Mouse (Mus musculus) CH12.LX (cell line): ENCODE data around the gene Dido1. TPM values are rescaled to one million over a fixed set of nuclear protein-coding genes. Genes with fewer than 3 reads are reported as not detected.
A peak's percentile ranks its signal among the peaks of the same experiment; 100 is the strongest.

Source experiments
- DNase-seq: peaks from one replicate; pipeline ENCODE4 v3.0.0-alpha.2; 2013; ENCODE audit errors: extremely low read depth
- H3K27ac ChIP-seq: 2 replicates; pipeline ENCODE4 v1.5.1; 2012; ENCODE audit warnings: low read depth, mild to moderate bottlenecking, control low read depth, moderate library complexity; ENCODE audit not compliant: insufficient read depth
- H3K27me3 ChIP-seq: replicated peaks from 2 replicates; pipeline ENCODE3; 2012; ENCODE audit warnings: inconsistent platforms
- H3K36me3 ChIP-seq, 2 experiments: replicated peaks in 1 of 2; 2 replicates each; pipeline versions ENCODE3 to v1.6.1; 2012; ENCODE audit warnings: inconsistent platforms in 1 of 2, low read length in 1 of 2, mild to moderate bottlenecking in 1 of 2, mixed read lengths in 1 of 2, moderate library complexity in 1 of 2; ENCODE audit not compliant: control insufficient read depth in 1 of 2, insufficient read depth in 1 of 2
- H3K4me1 ChIP-seq, 2 experiments: 2 replicates each; pipeline ENCODE4 v1.6.1; 2012; ENCODE audit warnings: inconsistent platforms in 1 of 2, moderate library complexity in 1 of 2; ENCODE audit not compliant: insufficient read depth in 2 of 2, control insufficient read depth in 1 of 2
- H3K4me2 ChIP-seq: 2 replicates; pipeline ENCODE4 v1.6.1; 2012; ENCODE audit warnings: low read depth, mild to moderate bottlenecking, control low read depth; ENCODE audit not compliant: poor library complexity, insufficient read depth, severe bottlenecking
- H3K4me3 ChIP-seq, 3 experiments: fragments of 150-350 bp in 1 of 3; sonication (generic) in 1 of 3; replicated peaks in 1 of 3; 2 replicates each; pipeline versions ENCODE3 to v1.5.1; 2011 to 2012; ENCODE audit warnings: low read depth in 2 of 3, low read length in 2 of 3, mild to moderate bottlenecking in 2 of 3, moderate library complexity in 2 of 3, control low read depth in 1 of 3, improper control_type of control experiment in 1 of 3, inconsistent platforms in 1 of 3, mixed read lengths in 1 of 3; ENCODE audit not compliant: poor library complexity in 1 of 3
- H3K79me2 ChIP-seq: replicated peaks from 2 replicates; pipeline ENCODE4 v1.6.1; 2012; ENCODE audit warnings: mild to moderate bottlenecking, moderate library complexity; ENCODE audit not compliant: control insufficient read depth, poor library complexity, insufficient read depth, severe bottlenecking; ENCODE audit errors: extremely low read depth
- H3K9ac ChIP-seq: 2 replicates; pipeline ENCODE4 v1.6.1; 2012; ENCODE audit warnings: low read depth, mild to moderate bottlenecking, control low read depth, moderate library complexity; ENCODE audit not compliant: insufficient read depth
- H3K9me3 ChIP-seq: replicated peaks from 2 replicates; pipeline ENCODE3; 2012; ENCODE audit warnings: low read length, inconsistent platforms, mixed read lengths
- CHD1 ChIP-seq: IDR thresholded peaks from 2 replicates; pipeline ENCODE4 v1.6.1; 2012; ENCODE audit warnings: low read depth, low read length, improper control_type of control experiment, inconsistent platforms
- CHD2 ChIP-seq: IDR thresholded peaks from 2 replicates; pipeline ENCODE4 v1.6.1; 2011; ENCODE audit warnings: low read length, improper control_type of control experiment
- CTCF ChIP-seq, 2 experiments: IDR thresholded peaks in 1 of 2; conservative IDR thresholded peaks in 1 of 2; 2 replicates each; pipeline ENCODE4 v1.5.1; 2011 to 2012; ENCODE audit warnings: low read depth in 2 of 2, low read length in 2 of 2, improper control_type of control experiment in 1 of 2, inconsistent platforms in 1 of 2, mild to moderate bottlenecking in 1 of 2, moderate library complexity in 1 of 2
- ELF1 ChIP-seq: IDR thresholded peaks from 2 replicates; pipeline ENCODE4 v1.6.1; 2014; ENCODE audit warnings: low read depth, mild to moderate bottlenecking, inconsistent platforms, low read length, improper control_type of control experiment
- EP300 ChIP-seq: IDR thresholded peaks from 2 replicates; pipeline ENCODE4 v1.6.1; 2011; ENCODE audit warnings: low read length, improper control_type of control experiment
- GABPA ChIP-seq: IDR thresholded peaks from 2 replicates; pipeline ENCODE4 v1.6.1; 2012; ENCODE audit warnings: low read depth, low read length, improper control_type of control experiment, inconsistent platforms; ENCODE audit not compliant: insufficient replicate concordance
- HCFC1 ChIP-seq: IDR thresholded peaks from 2 replicates; pipeline ENCODE4 v1.6.1; 2012; ENCODE audit warnings: low read depth, mild to moderate bottlenecking, inconsistent platforms, low read length, improper control_type of control experiment
- IRF4 ChIP-seq: IDR thresholded peaks from 2 replicates; pipeline ENCODE4 v1.6.1; 2014; ENCODE audit warnings: low read depth, mild to moderate bottlenecking, inconsistent platforms, low read length, improper control_type of control experiment
- JUN ChIP-seq: IDR thresholded peaks from 2 replicates; pipeline ENCODE4 v1.6.1; 2011; ENCODE audit warnings: low read depth, mild to moderate bottlenecking, low read length, improper control_type of control experiment, moderate library complexity; ENCODE audit not compliant: insufficient read depth
- JUND ChIP-seq: conservative IDR thresholded peaks from 2 replicates; pipeline ENCODE4 v1.6.1; 2011; ENCODE audit warnings: low read depth, low read length, improper control_type of control experiment
- KAT2A ChIP-seq: IDR thresholded peaks from 2 replicates; pipeline ENCODE4 v1.6.1; 2012; ENCODE audit warnings: low read length, improper control_type of control experiment, inconsistent platforms; ENCODE audit not compliant: insufficient replicate concordance
- MAFK ChIP-seq: IDR thresholded peaks from 2 replicates; pipeline ENCODE4 v1.6.1; 2011; ENCODE audit warnings: low read length, improper control_type of control experiment; ENCODE audit not compliant: insufficient replicate concordance
- MAX ChIP-seq: IDR thresholded peaks from 2 replicates; pipeline ENCODE4 v1.6.1; 2011; ENCODE audit warnings: low read length, improper control_type of control experiment
- MAZ ChIP-seq: IDR thresholded peaks from 2 replicates; pipeline ENCODE4 v1.6.1; 2012; ENCODE audit warnings: low read depth, mild to moderate bottlenecking, inconsistent platforms, low read length, improper control_type of control experiment, moderate library complexity
- MEF2A ChIP-seq: IDR thresholded peaks from 2 replicates; pipeline ENCODE4 v1.6.1; 2014; ENCODE audit warnings: low read depth, mild to moderate bottlenecking, inconsistent platforms, low read length, improper control_type of control experiment, borderline replicate concordance
- MXI1 ChIP-seq: IDR thresholded peaks from 2 replicates; pipeline ENCODE4 v1.6.1; 2011; ENCODE audit warnings: mild to moderate bottlenecking, low read depth, low read length, improper control_type of control experiment
- NRF1 ChIP-seq: IDR thresholded peaks from 2 replicates; pipeline ENCODE4 v1.6.1; 2014; ENCODE audit warnings: low read depth, mild to moderate bottlenecking, inconsistent platforms, low read length, improper control_type of control experiment, moderate library complexity
- PAX5 ChIP-seq: IDR thresholded peaks from 2 replicates; pipeline ENCODE4 v1.6.1; 2012; ENCODE audit warnings: low read length, inconsistent platforms, mixed read lengths
- POLR2A ChIP-seq: IDR thresholded peaks from 2 replicates; pipeline ENCODE4 v1.6.1; 2011; ENCODE audit warnings: low read depth, mild to moderate bottlenecking, improper control_type of control experiment, low read length
- POLR2AphosphoS2 ChIP-seq: IDR thresholded peaks from 2 replicates; pipeline ENCODE4 v1.6.1; 2011; ENCODE audit warnings: low read depth, low read length, improper control_type of control experiment
- SIN3A ChIP-seq: IDR thresholded peaks from 2 replicates; pipeline ENCODE4 v1.6.1; 2012; ENCODE audit warnings: low read length, improper control_type of control experiment, inconsistent platforms
- SMC3 ChIP-seq: IDR thresholded peaks from 2 replicates; pipeline ENCODE4 v1.6.1; 2011; ENCODE audit warnings: low read depth, low read length, improper control_type of control experiment
- TBP ChIP-seq: conservative IDR thresholded peaks from 2 replicates; pipeline ENCODE4 v1.6.1; 2011; ENCODE audit warnings: low read depth, low read length, improper control_type of control experiment
- TCF12 ChIP-seq: IDR thresholded peaks from 2 replicates; pipeline ENCODE4 v1.6.1; 2014; ENCODE audit warnings: low read depth, mild to moderate bottlenecking, inconsistent platforms, low read length, improper control_type of control experiment
- USF1 ChIP-seq: IDR thresholded peaks from 2 replicates; pipeline ENCODE4 v1.6.1; 2014; ENCODE audit warnings: low read depth, mild to moderate bottlenecking, inconsistent platforms, low read length, improper control_type of control experiment
- USF2 ChIP-seq: conservative IDR thresholded peaks from 2 replicates; pipeline ENCODE4 v1.6.1; 2011; ENCODE audit warnings: low read depth, low read length, improper control_type of control experiment
- ZC3H11A ChIP-seq: IDR thresholded peaks from 2 replicates; pipeline ENCODE4 v1.6.1; 2012; ENCODE audit warnings: low read depth, mild to moderate bottlenecking, inconsistent platforms, low read length, improper control_type of control experiment
- ZKSCAN1 ChIP-seq: IDR thresholded peaks from 2 replicates; pipeline ENCODE4 v1.6.1; 2012; ENCODE audit warnings: low read depth, inconsistent platforms, low read length, improper control_type of control experiment, borderline replicate concordance
- ZMIZ1 ChIP-seq: IDR thresholded peaks from 2 replicates; pipeline ENCODE4 v1.6.1; 2012; ENCODE audit warnings: low read depth, mild to moderate bottlenecking, inconsistent platforms, low read length, improper control_type of control experiment
- ZNF384 ChIP-seq: IDR thresholded peaks from 2 replicates; pipeline ENCODE4 v1.6.1; 2012; ENCODE audit warnings: low read depth, low read length, improper control_type of control experiment, inconsistent platforms
- dilution Hi-C: fragments of 300-500 bp; cut with MboI; formaldehyde crosslinking; loops from 2 replicates; pipeline ENCODE4 v1.14.3; 2020; ENCODE audit warnings: low sequenced_read_pairs; ENCODE audit not compliant: extremely low pct_unique_long_range_greater_than_20kb, extremely low pct_ligation_motif_present
- in situ Hi-C: fragments of 300-500 bp; cut with MboI; formaldehyde crosslinking; loops from 3 replicates; pipeline ENCODE4 v1.14.3; 2019; ENCODE audit warnings: low sequenced_read_pairs, low pct_ligation_motif_present, low pct_unique_long_range_greater_than_20kb, mixed read lengths
- polyA plus RNA-seq: library from polyadenylated mRNA; unstranded; fragments of >175 nt; gene quantifications from 2 replicates; pipeline ENCODE4 v1.2.1, GENCODE M21; 2012; ENCODE audit warnings: low read depth; ENCODE audit not compliant: insufficient read length
- total RNA-seq, 2 experiments: library from RNA; depleted of rRNA; stranded (reverse); fragments of 300-350 nt in 1 of 2; fragments of >200 nt in 1 of 2; gene quantifications; 2 replicates each; pipeline ENCODE4 v1.2.3; 2012 to 2014

Dido1 gene
- total and polyA plus RNA-seq, 3 experiments: 16.4 to 25.0 (median 24.9) TPM

DNA sequence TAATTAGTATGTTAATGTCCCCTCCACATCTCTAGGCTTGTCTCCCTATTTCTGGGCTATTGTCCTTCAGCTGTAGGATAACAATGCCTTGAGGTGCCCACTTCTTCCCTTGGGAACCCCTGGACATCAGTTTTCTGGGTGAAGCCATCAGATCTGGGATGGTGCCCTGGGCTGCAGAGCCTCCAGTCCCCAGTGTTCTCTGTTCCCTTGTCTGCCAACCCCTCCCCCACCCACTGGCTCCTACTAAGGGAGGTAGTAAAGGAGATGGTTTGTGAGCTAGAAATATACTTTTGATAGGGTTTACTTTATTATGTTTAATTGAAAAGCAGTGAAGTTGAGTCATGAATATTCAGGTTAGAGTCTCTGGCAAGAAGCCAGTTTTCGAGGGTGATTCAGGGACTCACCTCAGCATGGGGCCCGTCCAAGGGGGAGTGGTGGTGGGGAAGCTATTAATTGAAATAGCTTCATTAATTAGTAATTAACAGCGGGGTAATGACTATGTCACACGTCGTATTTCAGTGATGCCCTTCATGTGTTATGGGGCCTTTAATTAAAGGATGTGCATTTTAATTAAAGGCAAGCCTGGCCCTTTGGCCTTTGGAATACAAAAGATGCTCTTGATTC, 36.9 kb upstream of the Dido1 start:
- Histone ChIP-seq H3K9ac (no peak overlapping the region), H3K9me3 (no peaks in the 10 kb centered on the region), H3K27me3 (peaks cover 35% of the 10 kb centered on the region), H3K36me3 (peaks cover 0 to 7% of the 10 kb centered on the region in 2 experiments), H3K79me2 (no peaks in the 10 kb centered on the region), H3K27ac (no peak overlapping the region), H3K4me2 (no peak overlapping the region), H3K4me3 (no peak overlapping the region), H3K4me1 (peaks cover 0 to 2% of the 10 kb centered on the region in 2 experiments; a peak in 1 of 4 replicates)
- TF ChIP-seq ELF1: no peak
- no peak for TF ChIP-seq POLR2A
- no peak for TF ChIP-seq ZNF384
- TF ChIP-seq CTCF (conservative IDR thresholded peaks at IDR 0.05 in 1 of 2, IDR thresholded peaks at IDR 0.05 in 1 of 2; ENCODE audit: low read depth in 2 of 2, low read length in 2 of 2): no peak
- no peak for TF ChIP-seq CHD1
- TF ChIP-seq MXI1: no peak
- no peak for TF ChIP-seq JUN
- no peak for TF ChIP-seq SMC3
- dilution Hi-C loops: no loop called here
- in situ Hi-C loops: no loop called here
- DNase-seq: no peak

DNA sequence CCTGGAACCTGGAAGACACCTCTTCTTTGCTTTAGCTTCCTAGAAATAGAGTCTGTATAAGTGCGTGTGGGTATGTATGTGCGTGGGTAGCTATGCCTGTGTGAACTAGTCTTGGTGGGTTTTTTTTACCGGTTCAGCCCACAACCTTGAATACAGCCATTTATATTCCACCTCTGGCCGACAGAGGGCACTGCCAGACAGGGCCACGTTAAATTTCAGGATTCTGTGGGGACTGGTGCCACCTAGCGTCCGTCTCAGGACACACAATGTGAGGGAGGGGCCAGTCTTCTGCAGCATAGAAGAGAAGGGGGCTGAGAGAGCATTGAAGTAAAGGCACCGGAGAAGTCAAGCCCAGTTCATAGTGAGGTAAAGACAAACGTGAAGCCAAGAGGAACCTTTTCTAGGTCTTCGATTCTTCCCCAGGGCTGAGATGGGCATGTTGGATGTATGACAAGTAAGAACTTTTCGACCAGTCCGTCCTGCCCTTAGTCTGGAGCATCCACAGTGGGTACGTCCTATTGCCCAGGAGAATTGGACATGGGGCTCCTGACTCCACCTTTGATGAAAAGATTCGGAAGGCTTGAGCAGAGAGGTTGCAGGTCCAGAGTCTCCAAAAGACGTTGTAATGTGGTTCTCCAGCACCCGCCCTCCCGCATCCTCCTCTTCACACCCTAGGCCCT, 35.6 kb upstream of the Dido1 start:
- dilution Hi-C loops: no loop called here
- DNase-seq: peak; percentile 85
- no peak for TF ChIP-seq ZKSCAN1
- 0 out of 2 replicates have a peak, but pooled peaks have one; percentile 12 for TF ChIP-seq ELF1
- TF ChIP-seq MEF2A: no peak
- TF ChIP-seq CHD1: no peak
- no peak for TF ChIP-seq TBP
- TF ChIP-seq USF2: no peak
- peak; percentile 100 for TF ChIP-seq MAZ
- TF ChIP-seq PAX5: no peak
- no peak for TF ChIP-seq GABPA
- no peak for TF ChIP-seq KAT2A
- TF ChIP-seq SMC3: peak; percentile 98
- TF ChIP-seq MXI1: no peak
- 0 out of 2 replicates have a peak, but pooled peaks have one; percentile 17 for TF ChIP-seq JUND
- TF ChIP-seq MAX: peak; percentile 12; the same call in 1 of the 2 replicates
- TF ChIP-seq POLR2A: no peak
- peak; percentile 74 for TF ChIP-seq ZNF384
- no peak for TF ChIP-seq TCF12
- peak; percentile 80 for TF ChIP-seq ZC3H11A
- TF ChIP-seq EP300: no peak
- no peak for TF ChIP-seq MAFK
- TF ChIP-seq JUN: no peak
- no peak for TF ChIP-seq CHD2
- no peak for TF ChIP-seq USF1
- TF ChIP-seq SIN3A: peak; percentile 40; the same call in 1 of the 2 replicates
- TF ChIP-seq HCFC1: no peak
- no peak for TF ChIP-seq ZMIZ1
- no peak for TF ChIP-seq POLR2AphosphoS2
- peak; percentile 53 for TF ChIP-seq NRF1
- no peak for TF ChIP-seq IRF4

More for the DNA sequence above, 35.6 kb upstream of the Dido1 start:
- Histone ChIP-seq H3K36me3 (peaks cover 5 to 20% of the 10 kb centered on the region in 2 experiments), H3K4me2 (no peak overlapping the region), H3K4me1 (peaks cover 0 to 2% of the 10 kb centered on the region in 2 experiments; a peak in 1 of 4 replicates), H3K27me3 (peaks cover 35% of the 10 kb centered on the region), H3K79me2 (no peaks in the 10 kb centered on the region), H3K4me3 (no peak overlapping the region), H3K9ac (no peak overlapping the region), H3K27ac (no peak overlapping the region), H3K9me3 (no peaks in the 10 kb centered on the region)
- in situ Hi-C loops: no loop called here
